Mouse (Mus musculus): Measurements from ENCODE around the gene Prr22.

Gene Prr22

GRCm38 (mm10) chr17:56761991-56762410 lies 8.0 kb upstream of the Prr22 start:
- peak; percentile 85 for DNase-seq

GRCm38 (mm10) chr17:56762769-56763731 lies 7.0 kb upstream of the Prr22 start:
- peak; percentile 72 for DNase-seq

GRCm38 (mm10) chr17:56763741-56764250 lies 6.3 kb upstream of the Prr22 start:
- peak; percentile 41 for DNase-seq

GRCm38 (mm10) chr17:56764474-56765354 lies 5.3 kb upstream of the Prr22 start, which contains the start of gene Dus3l:
Dus3l (plus strand) TSS chr17:56764757.
- DNase-seq, result peak; percentile 92

- no peak for DNase-seq
These were observed 4.6 kb upstream of the Prr22 start for GRCm38 (mm10) chr17:56765431-56765830.

- peak; percentile 48 for DNase-seq
These were observed 3.2 kb upstream of the Prr22 start for GRCm38 (mm10) chr17:56766631-56767405.

- DNase-seq, result peak; percentile 41
These were observed 2.4 kb upstream of the Prr22 start for GRCm38 (mm10) chr17:56767531-56768135.

- DNase-seq, result no peak
These were observed 1.1 kb upstream of the Prr22 start for GRCm38 (mm10) chr17:56768941-56769340.

- no peak for DNase-seq
These were observed 7.5 kb downstream of the Prr22 start for GRCm38 (mm10) chr17:56777568-56777967.

- no peak for DNase-seq
These were observed 8.8 kb downstream of the Prr22 start for GRCm38 (mm10) chr17:56778779-56779362.

- DNase-seq, result no peak
These were observed 10.4 kb downstream of the Prr22 start for GRCm38 (mm10) chr17:56780291-56780978.

- no peak for DNase-seq
These were observed 18.8 kb downstream of the Prr22 start for GRCm38 (mm10) chr17:56788886-56789285.

- DNase-seq, result no peak
These were observed 19.2 kb downstream of the Prr22 start for GRCm38 (mm10) chr17:56789286-56789685.

GRCm38 (mm10) chr17:56792588-56792987 lies 22.5 kb downstream of the Prr22 start:
- no peak for DNase-seq

GRCm38 (mm10) chr17:56793614-56794319 lies 23.7 kb downstream of the Prr22 start:
- DNase-seq, result no peak

GRCm38 (mm10) chr17:56799276-56799675 lies 29.2 kb downstream of the Prr22 start:
- no peak for DNase-seq

GRCm38 (mm10) chr17:56802065-56802464 lies 32.0 kb downstream of the Prr22 start:
- no peak for DNase-seq

GRCm38 (mm10) chr17:56804952-56805351 lies 34.9 kb downstream of the Prr22 start:
- no peak for DNase-seq

GRCm38 (mm10) chr17:56805784-56806183 lies 35.7 kb downstream of the Prr22 start:
- no peak for DNase-seq

- peak; percentile 66 for DNase-seq
These were observed 38.5 kb downstream of the Prr22 start for GRCm38 (mm10) chr17:56808518-56808917.
